Mouse (Mus musculus): ENCODE results near the gene Atp5h. TPM values are rescaled to one million over a fixed set of nuclear protein-coding genes. Genes with fewer than 3 reads are reported as not detected.
A peak's percentile ranks its signal among the peaks of the same experiment; 100 is the strongest.

The Atp5h gene
- polyA plus RNA-seq, 1 experiment = 530 TPM

- no peaks in the 10 kb centered on the region for H3K79me3 ChIP-seq (ENCODE audit: low read depth)
- peak; percentile 37 for TF ChIP-seq CTCF (IDR thresholded peaks at IDR 0.05; ENCODE audit: control insufficient read depth, insufficient read depth, insufficient read length)
- no peak for TF ChIP-seq CEBPB (IDR thresholded peaks at IDR 0.05; ENCODE audit: low read depth)
- peak; percentile 16 for TF ChIP-seq MAX (IDR thresholded peaks at IDR 0.05)
- TF ChIP-seq MYOD1 (IDR thresholded peaks at IDR 0.05; ENCODE audit: control insufficient read depth, insufficient read length, low read depth) = no peak
- no peak for TF ChIP-seq MYOG (IDR thresholded peaks at IDR 0.05; ENCODE audit: control insufficient read depth, extremely low read depth, insufficient read length)
- no peak for TF ChIP-seq USF1 (IDR thresholded peaks at IDR 0.05; ENCODE audit: low read depth)
- TF ChIP-seq FOSL1 (IDR thresholded peaks at IDR 0.05; ENCODE audit: insufficient read depth, low read length, poor library complexity, severe bottlenecking) = no peak
- no peaks in the 10 kb centered on the region for H3K79me2 ChIP-seq (ENCODE audit: control insufficient read depth, insufficient read depth)
- no peak overlapping the region for H3ac ChIP-seq (ENCODE audit: control insufficient read depth, insufficient read length, low read depth)
- H3K4me3 ChIP-seq (ENCODE audit: insufficient read depth, poor library complexity, severe bottlenecking) = no peak overlapping the region
- peaks cover 54% of the 10 kb centered on the region for H3K36me3 ChIP-seq (ENCODE audit: control insufficient read depth, insufficient read depth)
- no peaks in the 10 kb centered on the region for H3K27me3 ChIP-seq (ENCODE audit: control insufficient read depth, insufficient read depth, insufficient read length)
These were observed 7.9 kb upstream of the Atp5h start for GRCm38 (mm10) chr11:115427482-115428331.

- Histone ChIP-seq H3K36me3 (ENCODE audit: control insufficient read depth, insufficient read depth) (peaks cover 51% of the 10 kb centered on the region), H3K4me3 (ENCODE audit: insufficient read depth, poor library complexity, severe bottlenecking) (no peak overlapping the region), H3ac (ENCODE audit: control insufficient read depth, insufficient read length, low read depth) (no peak overlapping the region), H3K79me2 (ENCODE audit: control insufficient read depth, insufficient read depth) (peaks cover 15% of the 10 kb centered on the region), H3K27me3 (ENCODE audit: control insufficient read depth, insufficient read depth, insufficient read length) (no peaks in the 10 kb centered on the region), H3K79me3 (ENCODE audit: low read depth) (peaks cover 3% of the 10 kb centered on the region)
- TF ChIP-seq CEBPB (IDR thresholded peaks at IDR 0.05; ENCODE audit: low read depth) (no peak), USF1 (IDR thresholded peaks at IDR 0.05; ENCODE audit: low read depth) (no peak), CTCF (IDR thresholded peaks at IDR 0.05; ENCODE audit: control insufficient read depth, insufficient read depth, insufficient read length) (no peak), MYOG (IDR thresholded peaks at IDR 0.05; ENCODE audit: control insufficient read depth, extremely low read depth, insufficient read length) (no peak), FOSL1 (IDR thresholded peaks at IDR 0.05; ENCODE audit: insufficient read depth, low read length, poor library complexity, severe bottlenecking) (no peak), MYOD1 (IDR thresholded peaks at IDR 0.05; ENCODE audit: control insufficient read depth, insufficient read length, low read depth) (no peak), MAX (IDR thresholded peaks at IDR 0.05) (no peak)
These were observed 5.9 kb upstream of the Atp5h start for GRCm38 (mm10) chr11:115425671-115426070.

- TF ChIP-seq USF1 (IDR thresholded peaks at IDR 0.05; ENCODE audit: low read depth) (no peak), CEBPB (IDR thresholded peaks at IDR 0.05; ENCODE audit: low read depth) (no peak), MYOG (IDR thresholded peaks at IDR 0.05; ENCODE audit: control insufficient read depth, extremely low read depth, insufficient read length) (no peak), CTCF (IDR thresholded peaks at IDR 0.05; ENCODE audit: control insufficient read depth, insufficient read depth, insufficient read length) (no peak), FOSL1 (IDR thresholded peaks at IDR 0.05; ENCODE audit: insufficient read depth, low read length, poor library complexity, severe bottlenecking) (no peak), MYOD1 (IDR thresholded peaks at IDR 0.05; ENCODE audit: control insufficient read depth, insufficient read length, low read depth) (no peak), MAX (IDR thresholded peaks at IDR 0.05) (no peak)
- Histone ChIP-seq H3K4me3 (ENCODE audit: insufficient read depth, poor library complexity, severe bottlenecking) (no peak overlapping the region), H3K79me3 (ENCODE audit: low read depth) (peaks cover 3% of the 10 kb centered on the region), H3ac (ENCODE audit: control insufficient read depth, insufficient read length, low read depth) (no peak overlapping the region), H3K36me3 (ENCODE audit: control insufficient read depth, insufficient read depth) (peaks cover 41% of the 10 kb centered on the region), H3K79me2 (ENCODE audit: control insufficient read depth, insufficient read depth) (peaks cover 22% of the 10 kb centered on the region), H3K27me3 (ENCODE audit: control insufficient read depth, insufficient read depth, insufficient read length) (no peaks in the 10 kb centered on the region)
These were observed 4.9 kb upstream of the Atp5h start for GRCm38 (mm10) chr11:115424666-115425065.

GRCm38 (mm10) chr11:115423091-115423490, 3.3 kb upstream of the Atp5h start:
- TF ChIP-seq MAX (IDR thresholded peaks at IDR 0.05) (no peak), CEBPB (IDR thresholded peaks at IDR 0.05; ENCODE audit: low read depth) (no peak), USF1 (IDR thresholded peaks at IDR 0.05; ENCODE audit: low read depth) (no peak), FOSL1 (IDR thresholded peaks at IDR 0.05; ENCODE audit: insufficient read depth, low read length, poor library complexity, severe bottlenecking) (no peak), CTCF (IDR thresholded peaks at IDR 0.05; ENCODE audit: control insufficient read depth, insufficient read depth, insufficient read length) (no peak), MYOG (IDR thresholded peaks at IDR 0.05; ENCODE audit: control insufficient read depth, extremely low read depth, insufficient read length) (no peak), MYOD1 (IDR thresholded peaks at IDR 0.05; ENCODE audit: control insufficient read depth, insufficient read length, low read depth) (no peak)
- Histone ChIP-seq H3K4me3 (ENCODE audit: insufficient read depth, poor library complexity, severe bottlenecking) (no peak overlapping the region), H3K79me2 (ENCODE audit: control insufficient read depth, insufficient read depth) (peaks cover 37% of the 10 kb centered on the region), H3K27me3 (ENCODE audit: control insufficient read depth, insufficient read depth, insufficient read length) (no peaks in the 10 kb centered on the region), H3K79me3 (ENCODE audit: low read depth) (peaks cover 17% of the 10 kb centered on the region), H3ac (ENCODE audit: control insufficient read depth, insufficient read length, low read depth) (no peak overlapping the region), H3K36me3 (ENCODE audit: control insufficient read depth, insufficient read depth) (peaks cover 35% of the 10 kb centered on the region)

- H3K36me3 ChIP-seq (ENCODE audit: control insufficient read depth, insufficient read depth) = peaks cover 38% of the 10 kb centered on the region
These were observed 2.2 kb upstream of the Atp5h start for GRCm38 (mm10) chr11:115421972-115422371.

More at GRCm38 (mm10) chr11:115421972-115422371, 2.2 kb upstream of the Atp5h start:
- Histone ChIP-seq H3K27me3 (ENCODE audit: control insufficient read depth, insufficient read depth, insufficient read length) (no peaks in the 10 kb centered on the region), H3K79me3 (ENCODE audit: low read depth) (peaks cover 22% of the 10 kb centered on the region), H3K4me3 (ENCODE audit: insufficient read depth, poor library complexity, severe bottlenecking) (no peak overlapping the region), H3ac (ENCODE audit: control insufficient read depth, insufficient read length, low read depth) (no peak overlapping the region), H3K79me2 (ENCODE audit: control insufficient read depth, insufficient read depth) (peaks cover 49% of the 10 kb centered on the region)
- TF ChIP-seq CTCF (IDR thresholded peaks at IDR 0.05; ENCODE audit: control insufficient read depth, insufficient read depth, insufficient read length) = no peak
- TF ChIP-seq MYOG (IDR thresholded peaks at IDR 0.05; ENCODE audit: control insufficient read depth, extremely low read depth, insufficient read length) = no peak
- no peak for TF ChIP-seq MYOD1 (IDR thresholded peaks at IDR 0.05; ENCODE audit: control insufficient read depth, insufficient read length, low read depth)
- no peak for TF ChIP-seq MAX (IDR thresholded peaks at IDR 0.05)
- no peak for TF ChIP-seq CEBPB (IDR thresholded peaks at IDR 0.05; ENCODE audit: low read depth)
- no peak for TF ChIP-seq USF1 (IDR thresholded peaks at IDR 0.05; ENCODE audit: low read depth)
- no peak for TF ChIP-seq FOSL1 (IDR thresholded peaks at IDR 0.05; ENCODE audit: insufficient read depth, low read length, poor library complexity, severe bottlenecking)
